Mouse (Mus musculus) E14TG2a.4 (cell line): ENCODE results near the gene Rnf150.

Source experiments
- CTCF ChIP-seq: conservative IDR thresholded peaks from 2 replicates; pipeline ENCODE4 v1.5.1; 2014; ENCODE audit warnings: low read length
- POU5F1 ChIP-seq: IDR thresholded peaks from 2 replicates; pipeline ENCODE4 v1.6.1; 2014; ENCODE audit warnings: low read length, borderline replicate concordance

DNA sequence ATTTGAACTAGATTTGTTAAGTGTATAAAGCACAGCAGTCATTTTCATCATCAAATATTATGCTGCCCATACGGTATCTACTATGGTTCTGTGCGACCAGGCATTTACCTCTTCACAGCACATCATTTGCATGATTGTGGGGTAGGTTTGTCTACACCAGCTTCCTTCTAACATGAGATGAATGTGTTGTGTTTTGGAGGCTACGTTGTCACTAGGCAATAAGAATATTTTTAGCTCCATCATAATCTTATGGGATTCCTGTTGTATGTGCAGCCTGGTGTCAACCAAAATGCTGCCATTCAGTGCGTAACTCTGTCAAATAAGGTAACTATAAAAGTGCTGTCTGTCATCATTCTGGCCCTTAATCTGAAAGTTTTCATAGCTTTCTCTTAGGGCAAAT is 24.1 kb downstream of the Rnf150 start:
- TF ChIP-seq CTCF (no peak), POU5F1 (no peak)
